Mouse (Mus musculus): ENCODE results near the gene Pde3a. TPM values are rescaled to one million over a fixed set of nuclear protein-coding genes. Genes with fewer than 3 reads are reported as not detected.

The Pde3a gene
- total and polyA plus RNA-seq, 3 experiments: 18.0 to 72.3 (median 64.6) TPM

- Histone ChIP-seq H3K36me3 (ENCODE audit: control insufficient read depth, insufficient read depth, low read length) (peaks cover 20% of the 10 kb centered on the region), H3K27ac (peak overlapping the region; percentile 75), H3K4me1 (ENCODE audit: control insufficient read depth, insufficient read depth, low read length) (peaks cover 14% of the 10 kb centered on the region), H3K4me3 (no peak overlapping the region), H3K79me2 (replicated peaks; ENCODE audit: control insufficient read depth, insufficient read depth, low read length) (peaks cover 3% of the 10 kb centered on the region; the same call in 1 of the 2 replicates), H3K27me3 (ENCODE audit: control insufficient read depth, insufficient read depth, low read length) (no peaks in the 10 kb centered on the region), H3K9ac (ENCODE audit: low read depth, low read length) (no peak overlapping the region)
- 45% methylated on average over 11 of the region's 11 CpGs for WGBS
- TF ChIP-seq POLR2A (IDR thresholded peaks at IDR 0.05; ENCODE audit: insufficient read depth, low read depth, low read length) (no peak), EP300 (IDR thresholded peaks at IDR 0.05; ENCODE audit: insufficient read depth, low read depth, low read length) (no peak), CTCF (IDR thresholded peaks at IDR 0.05) (no peak)
- intact Hi-C loops (cut with DNase I): no loop called here
- no peak for DNase-seq
These were observed 19.0 kb downstream of the Pde3a start for GRCm38 (mm10) chr6:141267888-141268570.

- Histone ChIP-seq H3K9ac (ENCODE audit: low read depth, low read length) (no peak overlapping the region), H3K4me3 (no peak overlapping the region), H3K36me3 (ENCODE audit: control insufficient read depth, insufficient read depth, low read length) (peaks cover 21% of the 10 kb centered on the region), H3K27ac (peak overlapping the region; percentile 40; the same call in 1 of the 2 replicates), H3K79me2 (replicated peaks; ENCODE audit: control insufficient read depth, insufficient read depth, low read length) (peaks cover 3% of the 10 kb centered on the region; the same call in 1 of the 2 replicates), H3K4me1 (ENCODE audit: control insufficient read depth, insufficient read depth, low read length) (peaks cover 12% of the 10 kb centered on the region), H3K27me3 (ENCODE audit: control insufficient read depth, insufficient read depth, low read length) (no peaks in the 10 kb centered on the region)
- no peak for DNase-seq
- intact Hi-C loops (cut with DNase I): no loop called here
- TF ChIP-seq EP300 (IDR thresholded peaks at IDR 0.05; ENCODE audit: insufficient read depth, low read depth, low read length) (no peak), CTCF (IDR thresholded peaks at IDR 0.05) (no peak), POLR2A (IDR thresholded peaks at IDR 0.05; ENCODE audit: insufficient read depth, low read depth, low read length) (no peak)
- WGBS: 92% methylated on average over 5 of the region's 5 CpGs
These were observed 19.8 kb downstream of the Pde3a start for GRCm38 (mm10) chr6:141268871-141269270.

GRCm38 (mm10) chr6:141271133-141271532, 22.1 kb downstream of the Pde3a start:
- Histone ChIP-seq H3K4me3 (no peak overlapping the region), H3K4me1 (ENCODE audit: control insufficient read depth, insufficient read depth, low read length) (peaks cover 11% of the 10 kb centered on the region), H3K79me2 (replicated peaks; ENCODE audit: control insufficient read depth, insufficient read depth, low read length) (peaks cover 3% of the 10 kb centered on the region; the same call in 1 of the 2 replicates), H3K36me3 (ENCODE audit: control insufficient read depth, insufficient read depth, low read length) (peaks cover 14% of the 10 kb centered on the region), H3K9ac (ENCODE audit: low read depth, low read length) (no peak overlapping the region), H3K27ac (peak overlapping the region; percentile 84), H3K27me3 (ENCODE audit: control insufficient read depth, insufficient read depth, low read length) (no peaks in the 10 kb centered on the region)
- intact Hi-C loops (cut with DNase I): no loop called here
- no peak for DNase-seq
- WGBS: 74% methylated on average over 5 of the region's 5 CpGs
- no peak for TF ChIP-seq CTCF (IDR thresholded peaks at IDR 0.05)
- no peak for TF ChIP-seq POLR2A (IDR thresholded peaks at IDR 0.05; ENCODE audit: insufficient read depth, low read depth, low read length)
- TF ChIP-seq EP300 (IDR thresholded peaks at IDR 0.05; ENCODE audit: insufficient read depth, low read depth, low read length): no peak

GRCm38 (mm10) chr6:141271579-141271978, 22.5 kb downstream of the Pde3a start:
- H3K79me2 ChIP-seq (replicated peaks; ENCODE audit: control insufficient read depth, insufficient read depth, low read length): peaks cover 3% of the 10 kb centered on the region; the same call in 1 of the 2 replicates
- no peaks in the 10 kb centered on the region for H3K27me3 ChIP-seq (ENCODE audit: control insufficient read depth, insufficient read depth, low read length)
- H3K9ac ChIP-seq (ENCODE audit: low read depth, low read length): no peak overlapping the region
- H3K4me1 ChIP-seq (ENCODE audit: control insufficient read depth, insufficient read depth, low read length): peaks cover 11% of the 10 kb centered on the region
- H3K36me3 ChIP-seq (ENCODE audit: control insufficient read depth, insufficient read depth, low read length): peaks cover 14% of the 10 kb centered on the region
- H3K4me3 ChIP-seq: no peak overlapping the region
- TF ChIP-seq EP300 (IDR thresholded peaks at IDR 0.05; ENCODE audit: insufficient read depth, low read depth, low read length): no peak
- no peak for TF ChIP-seq CTCF (IDR thresholded peaks at IDR 0.05)
- no peak for TF ChIP-seq POLR2A (IDR thresholded peaks at IDR 0.05; ENCODE audit: insufficient read depth, low read depth, low read length)
- H3K27ac ChIP-seq: peak overlapping the region; percentile 84
- 50% methylated on average over 3 of the region's 3 CpGs for WGBS
- intact Hi-C loops (cut with DNase I): no loop called here
- no peak for DNase-seq

DNA sequence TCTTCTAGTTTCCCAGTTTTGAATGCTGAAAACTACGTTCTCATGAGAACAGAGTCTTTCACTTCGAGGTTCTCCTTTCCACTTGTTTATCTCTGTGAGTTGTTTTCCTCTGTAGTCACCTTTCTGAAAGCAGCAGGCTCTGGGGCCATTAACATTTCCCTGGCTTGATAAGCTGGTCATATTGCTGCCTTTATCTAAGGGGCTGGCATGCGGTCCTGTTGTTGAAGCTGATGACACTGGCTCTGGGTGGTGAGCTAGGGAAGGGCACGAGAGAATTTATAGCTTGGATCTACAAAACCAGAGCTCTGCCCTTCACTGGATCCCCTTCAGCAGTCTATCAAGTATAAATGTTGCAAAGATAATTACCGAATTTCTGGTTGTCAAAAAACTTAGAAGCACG, 24.6 kb downstream of the Pde3a start:
- intact Hi-C loops (cut with DNase I): loop anchor here (2.0 kb wide), 1 partner anchor 35 kb away; no protein-coding TSS in a partner anchor
- H3K4me1 ChIP-seq (ENCODE audit: control insufficient read depth, insufficient read depth, low read length): peaks cover 4% of the 10 kb centered on the region
- 36% methylated on average over 6 of the region's 6 CpGs for WGBS
- no peak overlapping the region for H3K9ac ChIP-seq (ENCODE audit: low read depth, low read length)
- peaks cover 11% of the 10 kb centered on the region for H3K36me3 ChIP-seq (ENCODE audit: control insufficient read depth, insufficient read depth, low read length)
- TF ChIP-seq CTCF (IDR thresholded peaks at IDR 0.05): no peak
- peak; percentile 73 for TF ChIP-seq EP300 (IDR thresholded peaks at IDR 0.05; ENCODE audit: insufficient read depth, low read depth, low read length)
- peak overlapping the region; percentile 84 for H3K27ac ChIP-seq
- H3K27me3 ChIP-seq (ENCODE audit: control insufficient read depth, insufficient read depth, low read length): no peaks in the 10 kb centered on the region
- no peaks in the 10 kb centered on the region; the same call in none of the 2 replicates for H3K79me2 ChIP-seq (replicated peaks; ENCODE audit: control insufficient read depth, insufficient read depth, low read length)
- peak in 1 of 2 experiments; percentile 69 for DNase-seq
- no peak overlapping the region for H3K4me3 ChIP-seq

GRCm38 (mm10) chr6:141281685-141282084, 32.6 kb downstream of the Pde3a start:
- no peak overlapping the region for H3K27ac ChIP-seq
- no peak overlapping the region for H3K4me3 ChIP-seq
- intact Hi-C loops (cut with DNase I): no loop called here
- H3K4me1 ChIP-seq (ENCODE audit: control insufficient read depth, insufficient read depth, low read length): no peaks in the 10 kb centered on the region; the same call in 1 of the 2 replicates
- H3K36me3 ChIP-seq (ENCODE audit: control insufficient read depth, insufficient read depth, low read length): peaks cover 2% of the 10 kb centered on the region
- TF ChIP-seq CTCF (IDR thresholded peaks at IDR 0.05) (no peak), EP300 (IDR thresholded peaks at IDR 0.05; ENCODE audit: insufficient read depth, low read depth, low read length) (no peak), POLR2A (IDR thresholded peaks at IDR 0.05; ENCODE audit: insufficient read depth, low read depth, low read length) (no peak)
- DNase-seq: no peak
- H3K9ac ChIP-seq (ENCODE audit: low read depth, low read length): no peak overlapping the region
- 63% methylated on average over 3 of the region's 3 CpGs for WGBS
- H3K79me2 ChIP-seq (replicated peaks; ENCODE audit: control insufficient read depth, insufficient read depth, low read length): no peaks in the 10 kb centered on the region; the same call in none of the 2 replicates
- no peaks in the 10 kb centered on the region for H3K27me3 ChIP-seq (ENCODE audit: control insufficient read depth, insufficient read depth, low read length)
